Mouse (Mus musculus): Measurements from ENCODE around the gene Zkscan7.
"Not testable (repeated sequence)": the region's sequence is repeated elsewhere in the genome, so short reads cannot be mapped to it uniquely, and the experiment has no call there.

Zkscan7 gene

GRCm38 (mm10) chr9:122885385-122885784 is at the start of gene Zkscan7:
Gene Zkscan7 (plus strand): TSS chr9:122885685.
- no peak for DNase-seq (ENCODE audit: low read depth, low spot score)

GRCm38 (mm10) chr9:122836126-122836525 is 49.4 kb upstream of the Zkscan7 start:
- DNase-seq (ENCODE audit: low read depth, low spot score): no peak

- peak; percentile 38 for DNase-seq (ENCODE audit: low read depth, low spot score)
Measured at GRCm38 (mm10) chr9:122836790-122837189, 48.7 kb upstream of the Zkscan7 start.

GRCm38 (mm10) chr9:122837216-122837615 is 48.3 kb upstream of the Zkscan7 start:
- no peak for DNase-seq (ENCODE audit: low read depth, low spot score)

GRCm38 (mm10) chr9:122837680-122838079 is 47.8 kb upstream of the Zkscan7 start:
- DNase-seq (ENCODE audit: low read depth, low spot score): no peak

- DNase-seq (ENCODE audit: low read depth, low spot score): no peak
Measured at GRCm38 (mm10) chr9:122843760-122844159, 41.7 kb upstream of the Zkscan7 start, which contains the start of gene Gm35549. Gene Gm35549 (minus strand): TSS chr9:122844035.

- no peak for DNase-seq (ENCODE audit: low read depth, low spot score)
Measured at GRCm38 (mm10) chr9:122845621-122846020, 39.9 kb upstream of the Zkscan7 start.

- DNase-seq (ENCODE audit: low read depth, low spot score): no peak
Measured at GRCm38 (mm10) chr9:122846156-122846555, 39.3 kb upstream of the Zkscan7 start.

- DNase-seq (ENCODE audit: low read depth, low spot score): not testable (repeated sequence)
Measured at GRCm38 (mm10) chr9:122847811-122848311, 37.6 kb upstream of the Zkscan7 start.

GRCm38 (mm10) chr9:122854526-122854925 is 31.0 kb upstream of the Zkscan7 start:
- no peak for DNase-seq (ENCODE audit: low read depth, low spot score)

- DNase-seq (ENCODE audit: low read depth, low spot score): not testable (repeated sequence)
Measured at GRCm38 (mm10) chr9:122855141-122855540, 30.3 kb upstream of the Zkscan7 start.

GRCm38 (mm10) chr9:122855617-122856016 is 29.9 kb upstream of the Zkscan7 start:
- DNase-seq (ENCODE audit: low read depth, low spot score): no peak

- no peak for DNase-seq (ENCODE audit: low read depth, low spot score)
Measured at GRCm38 (mm10) chr9:122856716-122857115, 28.8 kb upstream of the Zkscan7 start.

- no peak for DNase-seq (ENCODE audit: low read depth, low spot score)
Measured at GRCm38 (mm10) chr9:122860752-122861151, 24.7 kb upstream of the Zkscan7 start.

GRCm38 (mm10) chr9:122863731-122864130 is 21.8 kb upstream of the Zkscan7 start:
- DNase-seq (ENCODE audit: low read depth, low spot score): no peak

- no peak for DNase-seq (ENCODE audit: low read depth, low spot score)
Measured at GRCm38 (mm10) chr9:122864848-122865247, 20.6 kb upstream of the Zkscan7 start.

GRCm38 (mm10) chr9:122865697-122866166 is 19.8 kb upstream of the Zkscan7 start, which contains the start of gene Zfp445:
Gene Zfp445 (minus strand): TSS chr9:122866006.
- peak; percentile 70 for DNase-seq (ENCODE audit: low read depth, low spot score)

GRCm38 (mm10) chr9:122866192-122866591 is 19.3 kb upstream of the Zkscan7 start:
- peak; percentile 9 for DNase-seq (ENCODE audit: low read depth, low spot score)

- no peak for DNase-seq (ENCODE audit: low read depth, low spot score)
Measured at GRCm38 (mm10) chr9:122872595-122872994, 12.9 kb upstream of the Zkscan7 start.

- no peak for DNase-seq (ENCODE audit: low read depth, low spot score)
Measured at GRCm38 (mm10) chr9:122874653-122875052, 10.8 kb upstream of the Zkscan7 start.

GRCm38 (mm10) chr9:122875145-122875544 is 10.3 kb upstream of the Zkscan7 start:
- DNase-seq (ENCODE audit: low read depth, low spot score): no peak

GRCm38 (mm10) chr9:122886372-122887179 is 1.1 kb downstream of the Zkscan7 start:
- peak; percentile 58 for DNase-seq (ENCODE audit: low read depth, low spot score)

- DNase-seq (ENCODE audit: low read depth, low spot score): no peak
Measured at GRCm38 (mm10) chr9:122901047-122901446, 15.6 kb downstream of the Zkscan7 start.
